Mouse (Mus musculus): ENCODE results near the gene Icam2. TPM values are rescaled to one million over a fixed set of nuclear protein-coding genes. Genes with fewer than 3 reads are reported as not detected.

Gene Icam2
- total and polyA plus RNA-seq, 3 experiments: 15.3 to 40.1 (median 26.7) TPM

DNA sequence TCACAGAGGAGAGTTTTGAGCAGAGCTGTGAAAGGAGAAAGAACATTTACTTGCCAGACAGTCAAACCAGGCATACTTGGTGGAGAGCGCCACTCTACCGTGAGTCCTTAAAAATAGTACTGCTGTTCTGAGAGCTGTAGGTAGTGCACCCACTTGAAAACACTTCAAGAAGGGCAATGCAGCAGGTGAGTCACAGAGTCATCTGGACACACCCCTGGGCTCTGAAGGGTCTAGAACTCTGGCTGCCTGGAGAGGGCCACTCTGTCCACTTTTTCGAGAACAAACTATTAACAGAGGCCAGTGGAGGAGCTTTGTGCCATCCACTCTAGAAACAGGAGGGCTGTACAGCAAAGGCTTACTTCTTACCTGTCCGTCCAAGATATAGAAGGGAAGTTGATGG lies 38.6 kb upstream of the Icam2 start:
- peaks cover 59 to 65% of the 10 kb centered on the region in 2 experiments for H3K36me3 ChIP-seq (replicated peaks in 1 of 2; ENCODE audit: control insufficient read depth in 1 of 2, insufficient read depth in 1 of 2, low read length in 1 of 2)

DNA sequence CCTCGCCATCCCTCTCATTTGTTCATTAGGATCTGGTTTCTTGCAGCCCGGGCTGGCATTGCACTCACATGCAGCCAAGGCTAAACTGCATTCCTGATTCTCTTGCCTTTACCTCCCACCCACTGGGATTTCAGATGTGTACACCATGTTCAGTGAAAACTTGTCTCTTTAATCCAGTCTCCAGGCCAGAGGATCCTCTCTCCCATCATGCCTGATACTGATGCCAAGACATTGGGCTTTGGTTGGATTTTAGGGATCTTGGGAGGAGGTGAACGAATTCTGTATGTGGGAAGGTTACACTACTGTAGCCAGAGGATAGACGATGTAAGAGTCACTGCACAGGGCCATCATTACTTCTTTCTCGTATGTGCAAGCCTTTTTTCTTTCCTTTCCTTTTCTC lies 37.3 kb upstream of the Icam2 start:
- Histone ChIP-seq H3K27me3 (replicated peaks) (no peaks in the 10 kb centered on the region), H3K36me3 (replicated peaks in 1 of 2; ENCODE audit: control insufficient read depth in 1 of 2, insufficient read depth in 1 of 2, low read length in 1 of 2) (peaks cover 61 to 67% of the 10 kb centered on the region in 2 experiments), H3K9ac (ENCODE audit: insufficient read depth, low read depth) (no peak overlapping the region), H3K4me1 (ENCODE audit: control insufficient read depth in 1 of 2, insufficient read depth in 2 of 2) (peaks cover 15 to 33% of the 10 kb centered on the region in 2 experiments), H3K4me3 (replicated peaks in 1 of 3; ENCODE audit: low read depth in 2 of 3, low read length in 2 of 3, poor library complexity in 1 of 3) (no peak overlapping the region), H3K9me3 (replicated peaks; ENCODE audit: low read length) (no peaks in the 10 kb centered on the region), H3K27ac (ENCODE audit: insufficient read depth, low read depth) (no peak overlapping the region), H3K4me2 (ENCODE audit: insufficient read depth, low read depth, poor library complexity, severe bottlenecking) (no peak overlapping the region), H3K79me2 (replicated peaks; ENCODE audit: control insufficient read depth, extremely low read depth, insufficient read depth, poor library complexity, severe bottlenecking) (no peaks in the 10 kb centered on the region; the same call in 1 of the 2 replicates)
- dilution Hi-C loops (cut with MboI; ENCODE audit: extremely low pct_ligation_motif_present, extremely low pct_unique_long_range_greater_than_20kb, low sequenced_read_pairs): no loop called here
- TF ChIP-seq HCFC1 (IDR thresholded peaks at IDR 0.05; ENCODE audit: low read depth, low read length) (no peak), ETS1 (conservative IDR thresholded peaks at IDR 0.05; ENCODE audit: low read depth, low read length) (no peak), CTCF (conservative IDR thresholded peaks at IDR 0.05 in 1 of 2, IDR thresholded peaks at IDR 0.05 in 1 of 2; ENCODE audit: low read depth in 2 of 2, low read length in 2 of 2) (no peak), TCF12 (IDR thresholded peaks at IDR 0.05; ENCODE audit: low read depth, low read length) (no peak), UBTF (IDR thresholded peaks at IDR 0.05; ENCODE audit: low read depth, low read length) (no peak), MAZ (IDR thresholded peaks at IDR 0.05; ENCODE audit: low read depth, low read length) (no peak), ELF1 (IDR thresholded peaks at IDR 0.05; ENCODE audit: low read depth, low read length) (no peak), USF1 (IDR thresholded peaks at IDR 0.05; ENCODE audit: low read depth, low read length) (no peak), RAD21 (IDR thresholded peaks at IDR 0.05; ENCODE audit: low read depth, low read length) (no peak), BHLHE40 (IDR thresholded peaks at IDR 0.05; ENCODE audit: low read depth, low read length) (no peak), PAX5 (IDR thresholded peaks at IDR 0.05; ENCODE audit: low read length) (no peak), ZNF384 (IDR thresholded peaks at IDR 0.05; ENCODE audit: low read depth, low read length) (no peak), MEF2A (IDR thresholded peaks at IDR 0.05; ENCODE audit: borderline replicate concordance, low read depth, low read length) (no peak), CHD1 (IDR thresholded peaks at IDR 0.05; ENCODE audit: low read depth, low read length) (no peak), MXI1 (IDR thresholded peaks at IDR 0.05; ENCODE audit: low read depth, low read length) (no peak)
- no peak for DNase-seq (ENCODE audit: extremely low read depth)
- in situ Hi-C loops (cut with MboI; ENCODE audit: low pct_ligation_motif_present, low pct_unique_long_range_greater_than_20kb, low sequenced_read_pairs): no loop called here

More for the DNA sequence above, 38.6 kb upstream of the Icam2 start:
- no peak overlapping the region for H3K9ac ChIP-seq (ENCODE audit: insufficient read depth, low read depth)
- no peak overlapping the region for H3K27ac ChIP-seq (ENCODE audit: insufficient read depth, low read depth)
- H3K9me3 ChIP-seq (replicated peaks; ENCODE audit: low read length): no peaks in the 10 kb centered on the region
- DNase-seq (ENCODE audit: extremely low read depth): no peak
- no peak overlapping the region for H3K4me3 ChIP-seq (replicated peaks in 1 of 3; ENCODE audit: low read depth in 2 of 3, low read length in 2 of 3, poor library complexity in 1 of 3)
- no peak overlapping the region for H3K4me2 ChIP-seq (ENCODE audit: insufficient read depth, low read depth, poor library complexity, severe bottlenecking)
- dilution Hi-C loops (cut with MboI; ENCODE audit: extremely low pct_ligation_motif_present, extremely low pct_unique_long_range_greater_than_20kb, low sequenced_read_pairs) (no loop called here), in situ Hi-C loops (cut with MboI; ENCODE audit: low pct_ligation_motif_present, low pct_unique_long_range_greater_than_20kb, low sequenced_read_pairs) (no loop called here)
- peaks cover 6% of the 10 kb centered on the region; the same call in 1 of the 2 replicates for H3K79me2 ChIP-seq (replicated peaks; ENCODE audit: control insufficient read depth, extremely low read depth, insufficient read depth, poor library complexity, severe bottlenecking)
- no peak for TF ChIP-seq ZNF384 (IDR thresholded peaks at IDR 0.05; ENCODE audit: low read depth, low read length)
- no peak for TF ChIP-seq CHD1 (IDR thresholded peaks at IDR 0.05; ENCODE audit: low read depth, low read length)
- no peak for TF ChIP-seq POLR2A (IDR thresholded peaks at IDR 0.05; ENCODE audit: low read depth, low read length)
- TF ChIP-seq JUN (IDR thresholded peaks at IDR 0.05; ENCODE audit: insufficient read depth, low read depth, low read length): no peak
- no peak for TF ChIP-seq MYC (IDR thresholded peaks at IDR 0.05; ENCODE audit: low read depth, low read length)
- TF ChIP-seq ELF1 (IDR thresholded peaks at IDR 0.05; ENCODE audit: low read depth, low read length): no peak
- TF ChIP-seq MAFK (IDR thresholded peaks at IDR 0.05; ENCODE audit: insufficient replicate concordance, low read length): no peak
- no peak for TF ChIP-seq ETS1 (conservative IDR thresholded peaks at IDR 0.05; ENCODE audit: low read depth, low read length)
- no peak for TF ChIP-seq SIN3A (IDR thresholded peaks at IDR 0.05; ENCODE audit: low read length)
- no peak for TF ChIP-seq KAT2A (IDR thresholded peaks at IDR 0.05; ENCODE audit: insufficient replicate concordance, low read length)
- TF ChIP-seq GABPA (IDR thresholded peaks at IDR 0.05; ENCODE audit: insufficient replicate concordance, low read depth, low read length): no peak
- no peak for TF ChIP-seq MXI1 (IDR thresholded peaks at IDR 0.05; ENCODE audit: low read depth, low read length)
- no peak for TF ChIP-seq ZMIZ1 (IDR thresholded peaks at IDR 0.05; ENCODE audit: low read depth, low read length)
- TF ChIP-seq IRF4 (IDR thresholded peaks at IDR 0.05; ENCODE audit: low read depth, low read length): no peak
- TF ChIP-seq EP300 (IDR thresholded peaks at IDR 0.05; ENCODE audit: low read length): no peak
- no peak for TF ChIP-seq USF1 (IDR thresholded peaks at IDR 0.05; ENCODE audit: low read depth, low read length)
- H3K4me1 ChIP-seq (ENCODE audit: control insufficient read depth in 1 of 2, insufficient read depth in 2 of 2): peaks cover 22 to 43% of the 10 kb centered on the region in 2 experiments
- no peaks in the 10 kb centered on the region for H3K27me3 ChIP-seq (replicated peaks)
